In genomic region chr10:128081807-128082476, GRCm38 (mm10) we compare ENCODE assay signal across 8 mouse cellular contexts. TPM values are rescaled to one million over a fixed set of nuclear protein-coding genes. Genes with fewer than 3 reads are reported as not detected.
DNase-seq lines count a peak whose midpoint lies in the region; ATAC-seq and TF ChIP-seq lines count a peak whose summit lies in the region.

No protein-coding gene starts in this region.

- no peak for DNase-seq in lung, embryonic 14.5 days
- DNase-seq in lung, adult 2 months: no peak
- DNase-seq in embryonic facial prominence, embryonic 14.5 days (ENCODE audit: low spot score): no peak
- no peak for DNase-seq in limb, embryonic 11.5 days (ENCODE audit: low spot score)
- DNase-seq in thymus, postnatal 36 days: no peak
- no peak for DNase-seq in lung, postnatal 36 days
- DNase-seq in layer of hippocampus, postnatal 36 days: no peak

- 51% methylated on average over 6 of the region's 6 CpGs for WGBS in lung, embryonic 14.5 days
- WGBS in lung, adult 2 months: 37% methylated on average over 6 of the region's 6 CpGs
- 55% methylated on average over 6 of the region's 6 CpGs for WGBS in embryonic facial prominence, embryonic 14.5 days
- WGBS in limb, embryonic 11.5 days: 63% methylated on average over 6 of the region's 6 CpGs
- 30% methylated on average over 6 of the region's 6 CpGs for WGBS in small intestine, adult 2 months

- H3K9me3 ChIP-seq in lung, embryonic 14.5 days (ENCODE audit: low read depth, low read length): no peaks in the 10 kb centered on the region
- H3K9me3 ChIP-seq in embryonic facial prominence, embryonic 14.5 days (ENCODE audit: control insufficient read depth, low read length): no peaks in the 10 kb centered on the region
- no peaks in the 10 kb centered on the region for H3K9me3 ChIP-seq in limb, embryonic 11.5 days (ENCODE audit: control insufficient read depth, low read length)

- H3K27me3 ChIP-seq in lung, embryonic 14.5 days (ENCODE audit: insufficient read depth, low read length): no peaks in the 10 kb centered on the region
- no peaks in the 10 kb centered on the region for H3K27me3 ChIP-seq in embryonic facial prominence, embryonic 14.5 days (replicated peaks; ENCODE audit: control insufficient read depth, insufficient read depth, low read length)
- H3K27me3 ChIP-seq in limb, embryonic 11.5 days (ENCODE audit: control insufficient read depth, insufficient read depth, low read length): no peaks in the 10 kb centered on the region
- H3K27me3 ChIP-seq in small intestine, adult 2 months (ENCODE audit: control insufficient read depth, insufficient read depth, low read length): no peaks in the 10 kb centered on the region

- H3K4me1 ChIP-seq in lung, embryonic 14.5 days (ENCODE audit: insufficient read depth): no peaks in the 10 kb centered on the region; the same call in 1 of the 2 replicates
- H3K4me1 ChIP-seq in lung, adult 2 months (ENCODE audit: control insufficient read depth, insufficient read depth, low read length): peaks cover 3% of the 10 kb centered on the region
- H3K4me1 ChIP-seq in embryonic facial prominence, embryonic 14.5 days (ENCODE audit: control insufficient read depth, insufficient read depth, low read length): no peaks in the 10 kb centered on the region
- H3K4me1 ChIP-seq in limb, embryonic 11.5 days (ENCODE audit: control insufficient read depth, insufficient read depth, low read length): 0 out of 2 replicates have a peak, but pooled peaks cover 2% of the 10 kb centered on the region
- H3K4me1 ChIP-seq in small intestine, adult 2 months (ENCODE audit: control insufficient read depth, insufficient read depth, insufficient read length, low read length): peaks cover 5% of the 10 kb centered on the region; the same call in 1 of the 2 replicates

- ATAC-seq in lung, embryonic 14.5 days (ENCODE audit: insufficient read depth): no peak
- ATAC-seq in embryonic facial prominence, embryonic 14.5 days (ENCODE audit: low read depth): no peak
- no peak for ATAC-seq in limb, embryonic 11.5 days (ENCODE audit: insufficient number of reproducible peaks, low FRiP score, low TSS enrichment, low read depth)

- H3K4me3 ChIP-seq in lung, embryonic 14.5 days (ENCODE audit: low read depth, low read length): peak overlapping the region; percentile 97
- no peak overlapping the region for H3K4me3 ChIP-seq in lung, adult 2 months (replicated peaks; ENCODE audit: extremely low read depth, low read depth, low read length)
- H3K4me3 ChIP-seq in embryonic facial prominence, embryonic 14.5 days (ENCODE audit: low read depth, low read length): peak overlapping the region; percentile 80
- peak overlapping the region; percentile 99 for H3K4me3 ChIP-seq in limb, embryonic 11.5 days (ENCODE audit: low read depth, low read length)
- no peak overlapping the region for H3K4me3 ChIP-seq in small intestine, adult 2 months (ENCODE audit: low read depth, low read length)

- H3K27ac ChIP-seq in lung, embryonic 14.5 days (ENCODE audit: low read depth): no peak overlapping the region
- H3K27ac ChIP-seq in embryonic facial prominence, embryonic 14.5 days (replicated peaks; ENCODE audit: low read depth, low read length): no peak overlapping the region
- H3K27ac ChIP-seq in limb, embryonic 11.5 days (replicated peaks; ENCODE audit: low read depth, low read length): no peak overlapping the region
- H3K27ac ChIP-seq in small intestine, adult 2 months (ENCODE audit: insufficient read depth, low read depth, low read length): peak overlapping the region; percentile 91

- TF ChIP-seq CTCF in lung, embryonic 14.5 days (IDR thresholded peaks at IDR 0.05; ENCODE audit: low read depth): no peak
- TF ChIP-seq CTCF in lung, adult 2 months (IDR thresholded peaks at IDR 0.05; ENCODE audit: insufficient read depth, low read length): no peak
- TF ChIP-seq CTCF in small intestine, adult 2 months (IDR thresholded peaks at IDR 0.05; ENCODE audit: extremely low read depth, insufficient read length, insufficient replicate concordance, low read depth, low read length): no peak

- no peak for TF ChIP-seq POLR2A in lung, adult 2 months (IDR thresholded peaks at IDR 0.05; ENCODE audit: borderline replicate concordance, extremely low read depth, low read depth, low read length)
- no peak for TF ChIP-seq POLR2A in small intestine, adult 2 months (IDR thresholded peaks at IDR 0.05; ENCODE audit: low read depth, low read length)

- peak overlapping the region; percentile 86 for H3K4me2 ChIP-seq in lung, embryonic 14.5 days
- peak overlapping the region; percentile 75 for H3K4me2 ChIP-seq in embryonic facial prominence, embryonic 14.5 days (ENCODE audit: low read depth, low read length)
- H3K4me2 ChIP-seq in limb, embryonic 11.5 days (ENCODE audit: low read depth, severe bottlenecking): peak overlapping the region; percentile 51

- H3K36me3 ChIP-seq in lung, embryonic 14.5 days (ENCODE audit: insufficient read depth): peaks cover 40% of the 10 kb centered on the region
- peaks cover 41% of the 10 kb centered on the region for H3K36me3 ChIP-seq in embryonic facial prominence, embryonic 14.5 days (ENCODE audit: control insufficient read depth, insufficient read depth, low read length)
- H3K36me3 ChIP-seq in limb, embryonic 11.5 days (ENCODE audit: control insufficient read depth, insufficient read depth, low read length): peaks cover 22% of the 10 kb centered on the region
- peaks cover 35% of the 10 kb centered on the region for H3K36me3 ChIP-seq in small intestine, adult 2 months (ENCODE audit: control insufficient read depth, insufficient read depth, low read length)

- peak overlapping the region; percentile 64 for H3K9ac ChIP-seq in lung, embryonic 14.5 days
- peak overlapping the region; percentile 72; the same call in 1 of the 2 replicates for H3K9ac ChIP-seq in embryonic facial prominence, embryonic 14.5 days (ENCODE audit: low read depth, low read length)
- H3K9ac ChIP-seq in limb, embryonic 11.5 days (ENCODE audit: low read length): no peak overlapping the region; the same call in 1 of the 2 replicates

RNA-seq across cellular contexts. Expression of gene Atp5b, which starts 1.1 kb away (rescaled TPM):
- 2,183 and 2,273 TPM in 2 replicates for polyA plus RNA-seq in lung, embryonic 14.5 days (2014; fragmentation: Nextera tagmentation; extraction: Ambion mirVana)
- polyA plus RNA-seq in lung, adult 2 months (2012; rRNA removed): 1,519 and 1,632 TPM in 2 replicates
- polyA plus RNA-seq in embryonic facial prominence, embryonic 14.5 days (2014; fragmentation: Nextera tagmentation; extraction: Ambion mirVana): 2,069 and 2,210 TPM in 2 replicates
- 2,292 and 2,394 TPM in 2 replicates for polyA plus RNA-seq in limb, embryonic 11.5 days (2014; fragmentation: Nextera tagmentation; extraction: Ambion mirVana)
- 4,528 and 5,521 TPM in 2 replicates for polyA plus RNA-seq in small intestine, adult 2 months (2012; rRNA removed)
- total RNA-seq in layer of hippocampus, postnatal 36 days (2021): 1,000 to 10,000 TPM; 1,628 to 1,744 TPM

RNA-seq across cellular contexts. Expression of gene Baz2a, which starts 9.4 kb away (rescaled TPM):
- 23.9 and 26.2 TPM in 2 replicates for polyA plus RNA-seq in lung, embryonic 14.5 days (2014; fragmentation: Nextera tagmentation; extraction: Ambion mirVana)
- polyA plus RNA-seq in lung, adult 2 months (2012; rRNA removed): 26.9 and 40.7 TPM in 2 replicates
- polyA plus RNA-seq in embryonic facial prominence, embryonic 14.5 days (2014; fragmentation: Nextera tagmentation; extraction: Ambion mirVana): 15.7 and 18.8 TPM in 2 replicates
- polyA plus RNA-seq in limb, embryonic 11.5 days (2014; fragmentation: Nextera tagmentation; extraction: Ambion mirVana): 16.7 and 17.1 TPM in 2 replicates
- 14.1 and 30.8 TPM in 2 replicates for polyA plus RNA-seq in small intestine, adult 2 months (2012; rRNA removed)
- total RNA-seq in layer of hippocampus, postnatal 36 days (2021): 10 to 100 TPM; 39.9 to 46.8 TPM

RNA-seq across cellular contexts. Expression of gene Ptges3, which starts 23.2 kb away (rescaled TPM):
- 548 and 570 TPM in 2 replicates for polyA plus RNA-seq in lung, embryonic 14.5 days (2014; fragmentation: Nextera tagmentation; extraction: Ambion mirVana)
- polyA plus RNA-seq in lung, adult 2 months (2012; rRNA removed): 43.8 and 84.2 TPM in 2 replicates
- polyA plus RNA-seq in embryonic facial prominence, embryonic 14.5 days (2014; fragmentation: Nextera tagmentation; extraction: Ambion mirVana): 450 and 475 TPM in 2 replicates
- polyA plus RNA-seq in limb, embryonic 11.5 days (2014; fragmentation: Nextera tagmentation; extraction: Ambion mirVana): 631 and 646 TPM in 2 replicates
- polyA plus RNA-seq in small intestine, adult 2 months (2012; rRNA removed): 27.7 and 38.1 TPM in 2 replicates
- 100 to 1,000 TPM; 155 to 157 TPM for total RNA-seq in layer of hippocampus, postnatal 36 days (2021)

RNA-seq across cellular contexts. Expression of gene Naca, which starts 46.6 kb away (rescaled TPM):
- 921 and 936 TPM in 2 replicates for polyA plus RNA-seq in lung, embryonic 14.5 days (2014; fragmentation: Nextera tagmentation; extraction: Ambion mirVana)
- 102 and 113 TPM in 2 replicates for polyA plus RNA-seq in lung, adult 2 months (2012; rRNA removed)
- 847 and 859 TPM in 2 replicates for polyA plus RNA-seq in embryonic facial prominence, embryonic 14.5 days (2014; fragmentation: Nextera tagmentation; extraction: Ambion mirVana)
- 1,036 and 1,045 TPM in 2 replicates for polyA plus RNA-seq in limb, embryonic 11.5 days (2014; fragmentation: Nextera tagmentation; extraction: Ambion mirVana)
- polyA plus RNA-seq in small intestine, adult 2 months (2012; rRNA removed): 134 and 160 TPM in 2 replicates
- total RNA-seq in layer of hippocampus, postnatal 36 days (2021): 100 to 1,000 TPM; 338 to 342 TPM

Comparison
In these comparisons a context has a peak if more than half of its experiments do, and no peak if none do; other contexts are left out.
1. H3K4me3 ChIP-seq: peak in lung, embryonic 14.5 days (single experiment), embryonic facial prominence, embryonic 14.5 days (single experiment) and limb, embryonic 11.5 days (single experiment); none in lung, adult 2 months (single experiment) and small intestine, adult 2 months (single experiment).
2. Peak in every context shown above with its lines, with median percentiles within 50 percentile points of each other: H3K4me2 ChIP-seq.